Mouse (Mus musculus) heart, adult 11 months (tissue): ENCODE measurements at regions not wholly inside any gene's neighbourhood (a gene's known extent, or its start where the extent isn't known, plus 50 kb on each side); places are given as distances from the start of the nearest gene placed in this dataset.

Source experiments
- DNase-seq: peaks from one replicate; pipeline ENCODE4 v3.0.0; 2022

DNA sequence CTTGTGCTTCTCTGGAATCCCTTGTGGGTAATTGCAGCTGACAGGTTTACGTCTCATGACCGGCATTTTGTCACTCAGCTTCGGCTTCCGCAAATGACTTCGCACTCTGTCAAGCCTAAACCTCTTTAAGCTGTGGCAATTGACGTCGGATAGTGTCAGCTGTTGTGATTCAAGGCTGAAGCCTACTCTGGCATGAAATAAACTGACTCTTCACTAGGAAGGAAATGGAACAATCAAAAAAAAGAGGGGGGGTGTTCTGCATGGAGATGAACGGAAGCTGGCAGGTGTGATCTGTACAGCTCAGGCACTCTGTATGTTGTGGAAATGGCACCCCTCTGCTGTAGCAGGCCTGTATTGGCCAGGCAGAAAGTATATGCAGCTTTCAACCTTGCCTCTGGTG is 1228.8 kb upstream of the Lrrc6 start:
- DNase-seq = no peak

DNA sequence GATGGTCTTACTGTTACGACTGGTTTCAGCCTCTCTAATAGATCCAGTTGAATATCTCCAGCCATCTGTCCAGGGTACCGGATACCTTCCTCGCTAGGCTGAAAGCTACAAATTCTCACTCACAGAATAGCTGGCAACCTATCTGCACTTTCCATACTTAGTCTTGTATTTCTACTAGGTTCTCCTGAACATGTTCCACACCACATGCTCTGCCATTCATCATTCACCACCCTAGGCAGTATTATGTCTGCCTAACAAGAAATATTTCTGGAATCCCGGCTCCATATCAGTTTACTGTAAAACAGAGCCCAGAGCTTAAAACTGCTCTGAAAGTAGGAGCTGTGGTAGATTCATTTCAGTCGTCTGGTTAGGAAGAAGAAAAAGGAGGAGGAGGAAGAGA is 1224.5 kb upstream of the Lrrc6 start:
- DNase-seq = no peak

DNA sequence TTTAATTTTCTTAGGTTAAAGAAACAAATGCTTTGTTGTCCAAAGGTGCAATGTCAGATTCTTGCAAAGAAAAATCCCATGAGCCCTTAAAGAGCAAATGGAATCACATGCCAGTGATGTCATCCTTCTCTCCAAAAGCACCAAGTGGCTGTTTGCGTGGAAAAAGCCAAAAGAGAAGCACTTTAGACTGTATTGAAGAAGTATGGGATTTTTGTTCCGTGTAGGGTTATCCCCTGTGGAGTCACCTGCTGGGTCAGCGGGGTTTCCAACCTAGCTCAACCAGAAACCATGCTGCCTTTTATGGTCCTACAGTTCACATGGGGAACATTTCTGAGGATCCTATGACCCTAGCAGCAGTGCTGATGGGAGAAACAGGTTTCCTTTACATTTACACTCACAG is 1213.5 kb upstream of the Lrrc6 start:
- no peak for DNase-seq

DNA sequence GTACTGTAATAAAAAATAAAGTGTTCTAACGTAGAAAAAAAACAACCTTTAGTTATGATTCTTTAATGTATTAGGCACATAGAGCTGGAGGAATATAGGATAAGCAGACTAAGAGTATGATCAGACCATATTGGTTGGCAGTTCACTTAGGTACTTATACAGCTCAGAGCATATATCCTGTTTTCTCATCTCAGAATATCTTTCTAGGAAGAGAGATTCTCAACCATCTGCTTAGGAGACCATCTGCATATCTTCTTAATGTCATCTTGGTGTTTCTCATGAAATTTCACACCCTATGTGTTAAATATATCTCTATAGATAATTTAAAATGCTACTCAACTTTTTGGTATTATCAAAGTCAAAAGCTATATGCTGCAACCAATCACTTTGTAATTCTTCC is 1185.4 kb upstream of the Lrrc6 start:
- DNase-seq = no peak

DNA sequence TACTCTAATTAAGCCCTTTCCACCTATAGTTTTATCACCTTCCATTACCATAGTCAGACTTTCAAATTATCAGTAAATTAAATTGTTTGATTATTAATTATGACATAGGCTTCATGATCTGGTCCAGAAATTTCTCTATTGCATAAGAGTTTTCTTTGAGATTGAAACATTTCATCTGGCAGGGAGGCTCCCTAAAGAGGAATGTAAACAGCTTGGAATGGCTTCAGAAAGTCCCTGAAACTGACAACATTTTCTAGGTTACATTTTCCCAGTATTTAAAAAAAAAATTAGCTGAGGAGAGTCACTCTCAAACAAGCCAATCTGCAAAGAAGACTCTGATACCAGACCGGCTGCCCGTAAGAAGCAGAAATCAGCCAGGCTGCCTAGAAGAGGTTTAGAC is 1172.6 kb upstream of the Lrrc6 start:
- DNase-seq = no peak

DNA sequence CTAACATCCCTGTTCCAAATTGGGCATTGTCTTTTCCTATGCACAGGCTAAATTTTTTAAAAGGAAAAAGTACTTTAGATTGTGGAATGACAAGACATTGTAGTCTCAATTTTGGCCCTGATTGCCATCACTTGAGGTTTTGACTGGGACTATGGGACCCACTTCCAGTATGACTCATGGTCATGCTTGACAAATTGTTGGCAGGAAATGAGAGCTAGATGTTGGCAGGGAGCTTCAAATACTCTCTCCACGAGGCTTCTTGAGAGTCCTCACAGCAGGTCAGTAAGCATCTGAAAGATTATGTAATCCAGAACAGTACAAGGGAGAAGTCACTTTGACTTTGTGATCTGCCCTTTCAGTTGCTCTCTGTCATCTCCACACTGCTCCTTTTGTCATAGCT is 1135.4 kb upstream of the Lrrc6 start:
- DNase-seq = peak; percentile 94

DNA sequence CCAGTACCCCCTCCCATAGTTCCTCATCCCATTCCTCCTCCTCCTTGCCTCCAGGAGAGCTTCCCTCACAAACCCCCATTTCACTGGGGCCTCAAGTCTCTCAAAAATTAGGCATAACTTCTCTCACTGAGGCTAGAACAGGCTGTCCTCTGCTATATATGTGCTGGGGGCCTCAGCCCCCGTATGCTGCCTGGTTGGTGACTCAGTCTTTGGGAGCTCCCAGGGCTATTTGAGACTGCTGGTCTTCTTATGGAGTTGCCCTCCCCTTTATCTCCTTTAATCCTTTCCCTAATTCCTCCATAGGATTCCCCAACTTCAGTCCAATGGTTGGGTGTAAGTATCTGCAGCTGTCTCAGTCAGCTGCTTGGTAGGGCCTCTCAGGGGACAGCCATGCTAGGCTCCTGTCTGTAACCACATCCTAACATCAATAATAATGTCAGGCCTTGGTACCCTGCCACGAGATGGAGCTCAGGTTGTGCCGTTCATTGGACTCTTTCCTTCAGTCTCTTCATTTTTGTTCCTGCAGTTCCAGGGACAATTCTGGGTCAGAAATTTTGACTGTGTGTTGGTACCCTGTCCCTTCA is 1126.1 kb upstream of the Lrrc6 start:
- no peak for DNase-seq

DNA sequence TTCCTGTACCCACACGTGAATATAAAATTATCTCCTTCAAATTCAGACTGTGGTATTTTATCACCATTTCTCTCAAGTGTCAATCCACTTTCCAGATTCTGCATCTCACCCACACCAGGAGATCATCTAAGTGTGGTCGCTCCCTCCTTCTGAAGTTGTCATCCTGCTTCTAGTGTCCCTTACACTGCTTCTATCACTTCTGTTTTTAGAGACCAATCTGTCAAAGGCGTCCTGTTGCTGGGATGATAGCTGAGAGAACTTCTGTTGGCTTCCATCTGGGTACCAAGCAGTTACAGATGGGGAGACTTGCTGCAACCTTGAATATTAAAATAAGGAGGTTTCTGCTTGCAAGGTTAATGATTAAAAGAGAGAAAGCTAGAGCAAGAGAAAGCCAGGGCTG is 1111.2 kb upstream of the Lrrc6 start:
- no peak for DNase-seq

DNA sequence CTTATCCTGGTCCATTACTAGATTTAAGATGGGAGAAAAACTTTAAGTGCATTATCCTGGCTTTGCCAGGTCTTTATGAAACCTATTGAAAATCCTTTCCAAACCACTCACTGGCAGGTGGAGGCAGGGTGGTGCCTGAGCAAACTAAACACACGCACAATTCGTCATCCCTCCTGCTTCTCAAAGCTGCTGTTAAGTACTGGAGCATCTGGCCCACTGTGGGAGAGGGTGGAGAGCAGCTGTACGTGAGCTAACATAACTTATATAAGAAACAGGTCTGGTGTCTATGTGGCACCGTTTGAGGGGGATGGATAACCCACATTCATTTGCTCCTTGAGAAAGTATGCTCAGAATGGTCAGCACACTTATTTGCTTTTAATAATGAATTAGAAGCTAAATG is 1097.7 kb upstream of the Lrrc6 start:
- no peak for DNase-seq

DNA sequence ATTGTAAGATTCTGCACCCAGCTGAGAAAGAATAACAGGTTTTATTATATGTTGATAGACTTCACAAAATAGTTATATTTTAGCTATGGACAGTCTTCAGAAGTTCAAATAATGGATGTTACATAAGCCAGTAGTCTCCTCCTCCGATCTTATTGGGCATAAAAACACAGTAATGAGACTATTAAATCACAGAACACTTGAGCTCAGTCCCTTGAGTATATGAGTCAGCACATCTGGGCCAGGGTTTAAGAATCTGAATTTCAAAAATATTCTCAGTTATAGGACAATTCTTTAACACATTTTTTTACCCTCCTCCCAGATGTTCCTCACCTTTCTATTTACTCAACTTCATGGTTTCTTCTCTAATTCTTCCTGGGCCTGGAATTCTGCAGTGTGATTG is 1075.9 kb upstream of the Lrrc6 start:
- DNase-seq = no peak

DNA sequence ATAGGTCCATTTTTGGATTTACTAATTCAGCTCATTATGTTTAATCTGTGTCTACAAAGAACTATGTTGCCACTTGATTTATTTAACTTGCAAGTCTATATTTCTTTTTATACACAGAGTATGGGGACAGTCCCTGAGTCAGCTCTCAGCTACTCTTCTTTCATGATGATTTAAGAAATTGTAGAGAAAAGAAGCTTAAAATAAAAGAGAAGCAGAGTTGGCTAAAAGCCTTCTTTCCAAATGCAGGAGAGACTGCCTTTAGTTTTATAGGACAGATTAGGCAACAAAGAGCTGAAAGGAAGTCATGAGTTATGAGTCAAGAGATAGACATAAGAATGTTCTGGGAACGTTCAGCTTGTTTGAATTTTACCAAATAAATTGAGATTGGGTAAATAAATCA is 1070.9 kb upstream of the Lrrc6 start:
- DNase-seq = no peak

DNA sequence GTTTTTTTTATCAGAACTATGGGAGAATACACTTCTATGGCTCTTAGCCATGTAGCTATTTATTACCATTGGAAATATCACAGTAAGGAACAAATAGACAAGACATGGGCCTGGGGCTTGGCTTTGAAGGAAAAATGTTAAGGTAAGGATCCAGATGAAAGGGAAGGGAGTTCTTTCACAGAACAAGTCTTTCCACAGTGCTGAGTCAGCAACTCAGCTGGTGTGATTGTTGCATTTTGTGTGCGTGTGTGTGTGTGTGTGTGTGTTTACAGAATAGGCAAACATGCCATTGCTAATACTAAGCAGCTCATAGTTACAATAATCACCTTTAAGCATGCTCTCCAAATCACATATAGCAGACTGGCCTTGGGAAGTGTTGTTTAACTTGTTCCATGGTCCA is 1056.6 kb upstream of the Lrrc6 start:
- DNase-seq = no peak

DNA sequence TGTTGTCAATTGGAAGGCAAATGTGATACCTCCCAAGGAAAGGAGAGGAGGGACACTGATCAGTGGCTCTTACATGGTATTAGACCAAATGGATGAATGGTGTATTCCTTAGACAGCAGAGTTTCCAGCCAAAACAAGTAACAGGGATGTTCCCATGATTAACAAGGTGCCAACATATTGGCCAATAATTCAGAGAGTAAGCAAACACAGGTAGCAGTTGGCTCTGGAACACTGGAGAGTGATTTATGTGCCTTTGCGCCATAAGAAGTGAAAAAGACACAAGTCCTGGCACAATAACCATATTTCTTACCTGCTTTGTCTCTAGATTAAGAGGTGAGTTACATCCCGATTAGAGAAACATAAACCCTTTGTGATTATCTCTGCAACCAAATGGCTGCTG is 1051.2 kb upstream of the Lrrc6 start:
- no peak for DNase-seq

DNA sequence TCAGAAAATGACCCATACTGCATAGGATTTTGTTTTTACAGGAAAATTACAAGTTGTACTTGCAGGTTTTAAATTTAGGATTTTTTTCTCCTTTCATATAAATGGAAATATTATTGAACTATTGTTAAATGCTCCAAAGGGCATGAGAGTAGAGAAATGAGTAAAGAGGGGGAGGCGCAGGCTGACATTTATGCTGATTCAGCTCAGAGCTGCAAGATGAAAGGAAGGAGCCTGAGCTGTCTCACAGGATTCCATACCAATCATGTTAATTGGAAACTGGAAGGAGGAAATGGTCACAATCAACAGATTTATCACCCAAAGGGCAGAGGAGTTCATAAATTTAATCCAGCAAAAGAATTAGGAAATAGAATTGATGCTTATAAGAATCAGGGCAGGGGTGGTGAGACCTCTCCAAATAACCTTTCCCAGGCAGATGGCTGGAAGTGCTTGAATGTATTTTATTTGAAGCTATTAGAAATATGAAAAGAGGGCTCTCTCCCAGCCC is 1046.2 kb upstream of the Lrrc6 start:
- DNase-seq = no peak

DNA sequence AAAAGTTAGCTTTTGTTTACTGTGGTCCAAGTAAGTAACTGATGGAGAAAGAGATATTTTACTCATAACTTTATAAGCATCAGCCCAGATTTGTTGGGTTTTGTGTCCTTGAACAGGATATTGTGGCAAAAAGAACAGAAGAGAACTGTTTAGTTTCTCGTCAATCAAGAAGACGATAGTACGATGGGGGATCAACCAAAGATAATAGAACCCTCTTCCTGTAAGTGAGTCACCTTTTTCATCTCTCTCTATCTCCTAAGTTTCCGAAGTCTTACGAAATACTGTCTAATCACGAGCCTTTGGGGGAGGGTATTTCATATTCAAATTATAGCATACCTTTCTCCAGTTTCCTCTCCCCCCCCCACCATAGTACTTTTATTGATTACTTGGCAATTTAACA is 1045.0 kb upstream of the Lrrc6 start:
- no peak for DNase-seq

DNA sequence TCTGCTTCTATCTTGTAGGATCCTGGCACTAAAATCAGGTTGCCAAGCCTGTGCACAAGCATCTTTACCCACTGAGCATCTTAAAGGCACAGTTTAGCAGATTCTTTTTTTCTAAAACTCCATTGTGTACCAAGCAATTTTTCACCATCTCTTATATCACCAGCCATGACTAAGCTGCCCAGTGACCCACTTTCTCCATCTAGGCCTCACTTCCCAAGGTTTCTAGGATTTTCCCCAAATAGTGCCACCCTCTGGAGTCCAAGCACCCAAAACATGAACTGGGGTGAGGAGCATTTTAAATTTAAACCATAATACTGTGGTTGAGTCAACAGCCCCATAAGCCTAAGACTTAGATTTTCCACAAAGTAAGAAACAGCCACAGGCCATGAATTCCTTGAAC is 1013.0 kb upstream of the Lrrc6 start:
- no peak for DNase-seq

DNA sequence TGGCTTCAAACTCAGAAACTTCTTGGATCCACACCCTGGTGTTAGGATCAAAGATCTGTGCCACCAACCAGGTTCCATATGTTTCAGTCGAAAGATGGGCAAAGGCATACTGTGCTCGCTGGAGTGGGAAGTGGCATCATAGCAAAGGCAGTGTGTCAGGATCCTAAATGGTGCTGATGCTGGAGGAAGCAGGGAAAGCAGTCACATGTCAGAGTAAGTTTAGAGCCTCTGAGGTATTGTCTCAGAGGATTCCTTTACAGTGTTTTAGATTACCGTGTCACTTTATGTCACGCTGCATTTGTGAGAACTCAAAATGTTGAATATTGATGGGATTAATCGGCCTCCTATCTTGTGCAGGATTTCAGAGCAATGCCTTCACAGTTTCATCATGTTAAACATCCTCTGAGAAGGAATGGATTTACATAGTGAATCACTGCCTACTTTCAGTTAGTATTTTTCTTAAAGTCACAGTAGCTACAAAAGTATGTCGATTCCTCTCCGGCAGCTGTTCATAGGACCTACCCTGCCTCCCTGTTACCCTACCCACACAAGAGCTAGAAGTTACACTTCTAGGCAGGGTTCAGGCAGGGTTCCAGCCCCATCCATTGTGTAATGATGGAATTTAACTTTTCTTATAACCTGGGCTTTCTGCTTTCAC is 994.4 kb upstream of the Lrrc6 start:
- no peak for DNase-seq

DNA sequence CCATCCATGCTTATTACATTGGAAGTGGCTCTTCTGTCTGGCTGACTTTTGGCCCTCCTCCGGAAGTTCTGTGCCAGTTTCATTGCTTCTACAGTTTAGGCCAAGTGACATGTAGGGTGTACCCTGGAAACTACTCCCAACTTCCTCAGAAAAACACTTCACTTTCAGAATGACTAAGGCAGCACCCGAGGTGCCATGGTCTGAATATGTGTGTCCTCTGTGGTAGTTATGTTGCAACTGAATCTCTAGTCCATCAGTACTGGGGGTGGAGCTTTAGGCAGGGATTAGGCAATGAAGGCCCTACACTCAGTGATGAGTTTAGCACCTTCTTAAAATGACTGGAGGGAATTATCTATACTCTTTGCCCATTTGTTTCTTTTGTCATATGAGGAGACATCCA is 981.0 kb upstream of the Lrrc6 start:
- DNase-seq = peak; percentile 94

DNA sequence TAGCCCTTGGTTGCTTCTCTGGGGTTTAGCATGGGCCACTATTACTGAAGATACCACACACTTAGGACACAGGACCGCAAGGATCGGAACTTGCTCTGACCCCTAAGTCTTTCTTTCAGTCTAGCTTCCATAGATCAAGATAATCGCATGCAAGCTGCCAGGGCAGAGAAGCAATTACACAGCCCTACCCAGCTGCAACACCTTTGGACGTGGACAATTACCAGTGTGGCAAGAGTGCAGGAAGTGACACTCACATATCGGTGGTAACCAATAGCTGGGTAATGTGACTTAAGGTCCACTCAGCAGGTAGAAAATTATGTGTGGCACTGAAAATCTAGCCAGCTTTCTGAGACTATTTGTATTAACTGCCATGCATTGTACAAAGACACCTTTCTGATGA is 973.6 kb upstream of the Lrrc6 start:
- no peak for DNase-seq

DNA sequence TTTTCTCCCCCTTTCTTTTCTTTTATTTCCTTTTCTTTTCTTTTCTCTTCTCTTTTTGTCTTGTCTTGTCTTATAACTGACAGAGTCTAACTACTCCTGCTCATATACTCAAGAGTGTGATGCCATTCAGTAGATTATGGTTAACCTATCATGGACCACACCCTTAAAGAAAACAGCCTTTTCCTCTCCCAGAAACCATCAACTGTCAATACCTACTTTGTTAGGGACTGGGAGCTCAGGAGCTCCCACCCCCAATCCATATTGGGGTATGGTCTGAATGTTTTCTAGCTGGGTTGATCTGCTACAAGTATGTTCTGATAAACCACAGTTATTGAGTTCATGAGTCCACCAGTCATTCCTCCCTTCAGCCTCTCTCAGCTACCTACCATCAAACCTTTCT is 972.3 kb upstream of the Lrrc6 start:
- DNase-seq = no peak

DNA sequence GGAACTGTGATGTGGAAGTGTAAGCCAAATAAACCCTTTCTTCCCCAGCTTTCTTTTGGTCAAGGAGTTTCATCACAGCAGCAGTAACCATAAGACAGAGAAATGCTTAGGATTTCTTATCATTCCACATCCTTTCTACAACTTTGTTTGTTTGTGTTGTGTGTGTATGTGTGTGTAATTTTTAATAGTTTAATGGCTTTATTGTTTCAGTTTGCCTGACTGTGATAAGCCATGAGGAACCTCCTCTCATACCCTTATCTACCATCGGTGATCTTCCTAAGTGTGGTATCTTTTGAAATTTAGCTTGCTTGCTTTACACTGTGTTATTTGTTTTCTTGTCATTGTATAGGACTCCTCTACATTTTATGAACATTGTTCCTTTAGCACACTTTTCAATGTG is 970.6 kb upstream of the Lrrc6 start:
- DNase-seq = no peak

DNA sequence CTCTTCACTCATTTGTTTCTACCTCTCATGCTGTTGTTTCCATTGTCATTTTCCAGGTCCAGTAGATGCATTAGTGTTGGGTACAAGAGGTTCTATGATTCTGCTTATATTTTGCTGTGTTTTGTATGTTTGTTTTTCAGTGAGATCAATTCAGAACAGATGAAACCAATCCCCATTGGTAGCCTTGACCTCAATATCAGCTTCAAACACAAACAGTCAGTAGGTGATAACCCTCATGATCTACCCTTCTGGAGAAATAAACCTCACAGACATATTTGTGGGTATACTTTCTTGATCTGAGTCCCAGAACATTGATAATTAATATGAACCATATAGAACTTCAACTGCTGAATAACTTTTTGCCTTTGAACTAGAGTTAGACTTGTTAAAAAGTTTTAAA is 969.3 kb upstream of the Lrrc6 start:
- no peak for DNase-seq

DNA sequence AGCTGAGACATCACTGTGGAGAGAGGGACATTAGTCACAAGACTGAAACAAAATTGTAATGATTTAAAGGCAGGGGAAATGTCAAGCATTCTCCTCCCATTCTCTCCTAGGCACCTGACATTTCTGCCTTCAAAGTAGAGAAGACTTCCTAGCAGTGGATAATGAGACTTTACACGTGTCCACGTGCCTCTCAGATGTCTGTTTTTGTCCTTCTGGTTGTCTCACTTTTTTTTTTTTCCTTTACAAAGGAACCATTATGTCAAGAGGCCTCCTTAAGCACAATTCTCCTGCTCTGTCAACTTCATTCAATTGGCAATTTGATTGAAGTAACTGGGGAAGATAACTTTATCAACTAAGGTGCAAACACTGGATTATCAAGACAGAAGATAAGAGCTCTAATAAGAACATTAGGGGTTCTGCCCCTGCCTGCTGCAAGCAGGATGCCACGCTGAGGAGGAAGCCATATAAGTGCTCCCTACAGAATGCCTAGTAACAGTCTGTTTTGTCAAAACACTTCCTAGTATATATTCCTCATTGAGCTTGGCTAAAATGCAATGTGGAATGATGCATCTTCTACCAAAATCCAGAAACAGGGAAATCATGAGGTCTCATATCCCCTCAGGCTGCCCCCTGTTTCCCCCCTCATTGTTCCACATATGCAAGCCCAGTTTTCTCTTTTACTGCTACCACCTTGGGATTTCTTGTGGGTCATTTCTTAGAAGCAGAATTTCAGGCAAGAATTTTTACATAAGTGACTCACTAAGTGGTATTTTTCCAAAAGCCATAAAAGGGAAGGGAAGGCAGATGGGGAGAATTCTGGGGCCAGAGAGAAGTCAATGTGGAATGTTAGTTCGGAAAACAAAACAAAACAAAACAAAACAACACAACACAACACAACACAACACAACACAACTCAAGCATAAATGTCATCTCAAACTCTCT is 967.0 kb upstream of the Lrrc6 start:
- DNase-seq = no peak

DNA sequence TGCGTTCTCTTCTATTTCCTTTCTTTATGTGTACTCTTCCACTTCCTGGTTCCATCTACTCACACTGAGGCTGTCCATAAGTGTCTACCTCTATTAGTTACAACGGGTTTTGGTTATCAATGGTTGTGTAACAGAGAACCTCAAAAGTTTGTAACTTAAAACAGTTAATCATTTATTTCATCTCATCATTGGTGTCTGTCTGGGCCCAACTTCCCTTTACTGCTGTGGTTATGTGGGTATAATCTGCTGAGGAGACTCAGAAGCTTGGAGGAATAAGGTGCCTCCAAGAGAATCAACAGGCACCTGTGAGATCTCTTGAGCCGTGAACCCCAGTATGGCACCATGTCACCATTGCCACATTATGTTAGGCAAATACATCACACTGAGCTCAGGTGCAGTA is 962.2 kb upstream of the Lrrc6 start:
- no peak for DNase-seq
